Mouse (Mus musculus): ENCODE measurements at regions not wholly inside any gene's neighbourhood (a gene's known extent, or its start where the extent isn't known, plus 50 kb on each side); places are given as distances from the start of the nearest gene placed in this dataset.

GRCm38 (mm10) chr5:11983452-11983851 lies 65.6 kb downstream of the 4933402N22Rik start:
- no peak for DNase-seq (ENCODE audit: low read depth, low spot score)

- DNase-seq (ENCODE audit: low read depth, low spot score): no peak
These were observed 71.3 kb downstream of the 4933402N22Rik start for GRCm38 (mm10) chr5:11989140-11989539.

- DNase-seq (ENCODE audit: low read depth, low spot score): no peak
These were observed 82.9 kb downstream of the 4933402N22Rik start for GRCm38 (mm10) chr5:12000777-12001176.

- DNase-seq (ENCODE audit: low read depth, low spot score): no peak
These were observed 88.6 kb downstream of the 4933402N22Rik start for GRCm38 (mm10) chr5:12006473-12006872.

GRCm38 (mm10) chr5:12016332-12016731 lies 98.5 kb downstream of the 4933402N22Rik start:
- no peak for DNase-seq (ENCODE audit: low read depth, low spot score)

- no peak for DNase-seq (ENCODE audit: low read depth, low spot score)
These were observed 102.6 kb downstream of the 4933402N22Rik start for GRCm38 (mm10) chr5:12020489-12020888.

GRCm38 (mm10) chr5:12024705-12025383 lies 107.0 kb downstream of the 4933402N22Rik start:
- DNase-seq (ENCODE audit: low read depth, low spot score): no peak

- peak; percentile 70 for DNase-seq (ENCODE audit: low read depth, low spot score)
These were observed 112.2 kb downstream of the 4933402N22Rik start for GRCm38 (mm10) chr5:12030002-12030401.

GRCm38 (mm10) chr5:12049806-12050205 lies 132.0 kb downstream of the 4933402N22Rik start:
- no peak for DNase-seq (ENCODE audit: low read depth, low spot score)

GRCm38 (mm10) chr5:12080191-12080590 lies 162.3 kb downstream of the 4933402N22Rik start:
- no peak for DNase-seq (ENCODE audit: low read depth, low spot score)

GRCm38 (mm10) chr5:12093680-12094079 lies 175.8 kb downstream of the 4933402N22Rik start:
- peak; percentile 30 for DNase-seq (ENCODE audit: low read depth, low spot score)

GRCm38 (mm10) chr5:12116587-12117354 lies 198.9 kb downstream of the 4933402N22Rik start:
- DNase-seq (ENCODE audit: low read depth, low spot score): no peak

- no peak for DNase-seq (ENCODE audit: low read depth, low spot score)
These were observed 207.1 kb downstream of the 4933402N22Rik start for GRCm38 (mm10) chr5:12124935-12125334.

- no peak for DNase-seq (ENCODE audit: low read depth, low spot score)
These were observed 209.8 kb downstream of the 4933402N22Rik start for GRCm38 (mm10) chr5:12127484-12128265.

- no peak for DNase-seq (ENCODE audit: low read depth, low spot score)
These were observed 221.1 kb downstream of the 4933402N22Rik start for GRCm38 (mm10) chr5:12138961-12139360.

GRCm38 (mm10) chr5:12153295-12153694 lies 229.9 kb upstream of the Sema3d start:
- peak; percentile 11 for DNase-seq (ENCODE audit: low read depth, low spot score)

- DNase-seq (ENCODE audit: low read depth, low spot score): no peak
These were observed 228.6 kb upstream of the Sema3d start for GRCm38 (mm10) chr5:12154551-12155091.

- no peak for DNase-seq (ENCODE audit: low read depth, low spot score)
These were observed 191.5 kb upstream of the Sema3d start for GRCm38 (mm10) chr5:12191681-12192080.

GRCm38 (mm10) chr5:12207452-12207851 lies 175.7 kb upstream of the Sema3d start:
- DNase-seq (ENCODE audit: low read depth, low spot score): no peak

- no peak for DNase-seq (ENCODE audit: low read depth, low spot score)
These were observed 173.6 kb upstream of the Sema3d start for GRCm38 (mm10) chr5:12209631-12210030.

GRCm38 (mm10) chr5:12213448-12213847 lies 169.7 kb upstream of the Sema3d start:
- no peak for DNase-seq (ENCODE audit: low read depth, low spot score)
